Mouse (Mus musculus) embryonic facial prominence, embryonic 11.5 days (tissue): ENCODE measurements around the gene Ssx2ip. TPM values are rescaled to one million over a fixed set of nuclear protein-coding genes. Genes with fewer than 3 reads are reported as not detected.

ENCODE experiments used
- ATAC-seq: fragments of 200-750 bp; cut with Nextera tagmentation; replicated peaks from 2 replicates; pipeline ENCODE4 v1.8.0; 2017; ENCODE audit warnings: low read depth; ENCODE audit not compliant: insufficient number of reproducible peaks, low FRiP score, low TSS enrichment
- DNase-seq: peaks from one replicate; pipeline ENCODE4 v3.0.0-alpha.2; 2015; ENCODE audit warnings: low spot score
- H3K27ac ChIP-seq: fragments of 300-500 bp; sonication (generic); replicated peaks from 2 replicates; pipeline ENCODE4 v1.5.1; 2014; ENCODE audit warnings: mild to moderate bottlenecking, low read depth, low read length, control low read depth
- H3K27me3 ChIP-seq: fragments of 300-500 bp; sonication (generic); 2 replicates; pipeline ENCODE4 v1.6.1; 2014; ENCODE audit warnings: mild to moderate bottlenecking, low read length, moderate library complexity, mixed read lengths; ENCODE audit not compliant: control insufficient read depth, insufficient read depth
- H3K36me3 ChIP-seq: fragments of 300-500 bp; sonication (generic); replicated peaks from 2 replicates; pipeline ENCODE4 v1.6.1; 2014; ENCODE audit warnings: low read depth, mild to moderate bottlenecking, low read length, moderate library complexity, mixed read lengths; ENCODE audit not compliant: control insufficient read depth, insufficient read depth
- H3K4me1 ChIP-seq: fragments of 300-500 bp; sonication (generic); 2 replicates; pipeline ENCODE4 v1.6.1; 2014; ENCODE audit warnings: low read length, mixed read lengths; ENCODE audit not compliant: control insufficient read depth, insufficient read depth
- H3K4me2 ChIP-seq: fragments of 300-500 bp; sonication (generic); 2 replicates; pipeline ENCODE4 v1.6.1; 2014; ENCODE audit warnings: low read depth, mild to moderate bottlenecking, control low read depth, low read length, moderate library complexity
- H3K4me3 ChIP-seq: fragments of 300-500 bp; sonication (generic); 2 replicates; pipeline ENCODE4 v1.5.1; 2014; ENCODE audit warnings: low read depth, low read length, control low read depth
- H3K9ac ChIP-seq: fragments of 300-500 bp; sonication (generic); replicated peaks from 2 replicates; pipeline ENCODE4 v1.6.1; 2014; ENCODE audit warnings: mild to moderate bottlenecking, control low read depth, low read length
- H3K9me3 ChIP-seq: fragments of 300-500 bp; sonication (generic); replicated peaks from 2 replicates; pipeline ENCODE4 v1.6.1; 2016; ENCODE audit warnings: mild to moderate bottlenecking, low read length, inconsistent platforms, mixed read lengths; ENCODE audit not compliant: control insufficient read depth
- WGBS: fragments of 180-500 bp; shearing (Covaris S2); extraction: QIAGEN DNeasy Blood & Tissue Kit; methylation state at CpG from one replicate; pipeline ENCODE4 v1.1.7; 2014; 5-methylcytosine and 5-hydroxymethylcytosine counted together
- polyA plus RNA-seq: library from polyadenylated mRNA; unstranded; fragments of >200 nt; fragmentation: Nextera tagmentation; extraction: Ambion mirVana; gene quantifications from 2 replicates; pipeline ENCODE4 v1.2.1, GENCODE M21; 2014

Gene Ssx2ip
- polyA plus RNA-seq, 1 experiment from 2014 or later: 32.5 TPM

GRCm38 (mm10) chr3:146450371-146450841 is 46.0 kb downstream of the Ssx2ip start:
- H3K27me3 ChIP-seq: no peaks in the 10 kb centered on the region
- peak overlapping the region; percentile 74 for H3K9ac ChIP-seq
- under 1% methylated on average over 29 of the region's 29 CpGs for WGBS
- H3K4me3 ChIP-seq: peak overlapping the region; percentile 58
- ATAC-seq (peak; percentile 97), DNase-seq (peak; percentile 96)
- H3K27ac ChIP-seq: no peak overlapping the region; the same call in 1 of the 2 replicates
- no peaks in the 10 kb centered on the region for H3K4me1 ChIP-seq
- peak overlapping the region; percentile 65 for H3K4me2 ChIP-seq
- H3K9me3 ChIP-seq: no peaks in the 10 kb centered on the region
- H3K36me3 ChIP-seq: no peaks in the 10 kb centered on the region

- no peak overlapping the region for H3K9ac ChIP-seq
- no peaks in the 10 kb centered on the region for H3K36me3 ChIP-seq
- ATAC-seq: no peak
- no peak overlapping the region for H3K27ac ChIP-seq
- H3K4me3 ChIP-seq: no peak overlapping the region
- WGBS: 83% methylated on average over 5 of the region's 5 CpGs
- no peak overlapping the region for H3K4me2 ChIP-seq
- H3K27me3 ChIP-seq: no peaks in the 10 kb centered on the region
- no peak for DNase-seq
- H3K4me1 ChIP-seq: no peaks in the 10 kb centered on the region
- no peaks in the 10 kb centered on the region for H3K9me3 ChIP-seq
These were observed 46.9 kb downstream of the Ssx2ip start for GRCm38 (mm10) chr3:146451375-146451774.

- no peak overlapping the region for H3K9ac ChIP-seq
- H3K27me3 ChIP-seq: no peaks in the 10 kb centered on the region
- 56% methylated on average over 2 of the region's 2 CpGs for WGBS
- DNase-seq: no peak
- no peaks in the 10 kb centered on the region for H3K4me1 ChIP-seq
- no peak overlapping the region for H3K4me2 ChIP-seq
- no peak overlapping the region for H3K4me3 ChIP-seq
- no peaks in the 10 kb centered on the region for H3K36me3 ChIP-seq
- no peak overlapping the region for H3K27ac ChIP-seq
- H3K9me3 ChIP-seq: no peaks in the 10 kb centered on the region
- ATAC-seq: no peak
These were observed 58.5 kb downstream of the Ssx2ip start for GRCm38 (mm10) chr3:146462939-146463338.

GRCm38 (mm10) chr3:146469226-146469625 is 64.8 kb downstream of the Ssx2ip start:
- Histone ChIP-seq H3K9ac (no peak overlapping the region), H3K4me3 (no peak overlapping the region), H3K27ac (no peak overlapping the region), H3K4me1 (no peaks in the 10 kb centered on the region), H3K4me2 (no peak overlapping the region), H3K36me3 (no peaks in the 10 kb centered on the region), H3K27me3 (no peaks in the 10 kb centered on the region), H3K9me3 (no peaks in the 10 kb centered on the region)
- 79% methylated on average over 2 of the region's 2 CpGs for WGBS
- DNase-seq (no peak), ATAC-seq (no peak)

GRCm38 (mm10) chr3:146472657-146473056 is 68.2 kb downstream of the Ssx2ip start:
- H3K4me2 ChIP-seq: no peak overlapping the region
- no peaks in the 10 kb centered on the region for H3K4me1 ChIP-seq
- no peaks in the 10 kb centered on the region for H3K9me3 ChIP-seq
- H3K27me3 ChIP-seq: no peaks in the 10 kb centered on the region
- no peak for DNase-seq
- WGBS: 67% methylated on average over 4 of the region's 4 CpGs
- no peak overlapping the region for H3K9ac ChIP-seq
- no peak overlapping the region for H3K27ac ChIP-seq
- ATAC-seq: no peak
- H3K36me3 ChIP-seq: no peaks in the 10 kb centered on the region
- H3K4me3 ChIP-seq: no peak overlapping the region

- Histone ChIP-seq H3K9me3 (no peaks in the 10 kb centered on the region), H3K4me3 (no peak overlapping the region), H3K27me3 (no peaks in the 10 kb centered on the region), H3K36me3 (no peaks in the 10 kb centered on the region), H3K27ac (no peak overlapping the region), H3K9ac (no peak overlapping the region), H3K4me2 (no peak overlapping the region), H3K4me1 (no peaks in the 10 kb centered on the region)
- no peak for DNase-seq
- no peak for ATAC-seq
These were observed 69.3 kb downstream of the Ssx2ip start for GRCm38 (mm10) chr3:146473741-146474140.

GRCm38 (mm10) chr3:146474428-146474827 is 70.0 kb downstream of the Ssx2ip start:
- H3K9me3 ChIP-seq: no peaks in the 10 kb centered on the region
- H3K27me3 ChIP-seq: no peaks in the 10 kb centered on the region
- no peaks in the 10 kb centered on the region for H3K4me1 ChIP-seq
- H3K4me2 ChIP-seq: no peak overlapping the region
- DNase-seq: no peak
- no peak for ATAC-seq
- no peaks in the 10 kb centered on the region for H3K36me3 ChIP-seq
- 98% methylated on average over 3 of the region's 3 CpGs for WGBS
- no peak overlapping the region for H3K9ac ChIP-seq
- H3K27ac ChIP-seq: no peak overlapping the region
- no peak overlapping the region for H3K4me3 ChIP-seq

- Histone ChIP-seq H3K4me1 (no peaks in the 10 kb centered on the region), H3K27me3 (no peaks in the 10 kb centered on the region), H3K27ac (no peak overlapping the region), H3K4me3 (no peak overlapping the region), H3K4me2 (no peak overlapping the region), H3K9me3 (no peaks in the 10 kb centered on the region), H3K36me3 (no peaks in the 10 kb centered on the region), H3K9ac (no peak overlapping the region)
- WGBS: 81% methylated on average over 2 of the region's 2 CpGs
- no peak for ATAC-seq
- no peak for DNase-seq
These were observed 77.6 kb downstream of the Ssx2ip start for GRCm38 (mm10) chr3:146482044-146482443.
